Mouse (Mus musculus) intestine, embryonic 14.5 days (tissue): Measurements from ENCODE around the gene Vac14. TPM values are rescaled to one million over a fixed set of nuclear protein-coding genes. Genes with fewer than 3 reads are reported as not detected.
A peak's percentile ranks its signal among the peaks of the same experiment; 100 is the strongest.

Experiments used
- ATAC-seq: fragments of 200-750 bp; cut with Nextera tagmentation; replicated peaks from 2 replicates; pipeline ENCODE4 v1.8.0; 2017; ENCODE audit warnings: low read depth, moderate number of reproducible peaks, moderate TSS enrichment, moderate library complexity; ENCODE audit not compliant: low FRiP score, low TSS enrichment
- DNase-seq: peaks from one replicate; pipeline ENCODE4 v3.0.0-alpha.2; 2018; ENCODE audit warnings: low spot score
- H3K27ac ChIP-seq: fragments of 300-500 bp; sonication (generic); 2 replicates; pipeline ENCODE4 v1.5.1; 2014; ENCODE audit warnings: low read depth, mild to moderate bottlenecking, control low read depth
- H3K27me3 ChIP-seq: fragments of 300-500 bp; sonication (generic); replicated peaks from 2 replicates; pipeline ENCODE4 v1.6.1; 2014; ENCODE audit warnings: low read length, control low read depth; ENCODE audit not compliant: control insufficient read depth, insufficient read depth
- H3K36me3 ChIP-seq: fragments of 300-500 bp; sonication (generic); 2 replicates; pipeline ENCODE4 v1.6.1; 2014; ENCODE audit warnings: low read length, control low read depth; ENCODE audit not compliant: control insufficient read depth, insufficient read depth
- H3K4me1 ChIP-seq: fragments of 300-500 bp; sonication (generic); replicated peaks from 2 replicates; pipeline ENCODE4 v1.6.1; 2014; ENCODE audit warnings: low read length, control low read depth, mixed read lengths; ENCODE audit not compliant: control insufficient read depth, insufficient read depth
- H3K4me2 ChIP-seq: fragments of 300-500 bp; sonication (generic); 2 replicates; pipeline ENCODE4 v1.6.1; 2014; ENCODE audit warnings: low read length
- H3K4me3 ChIP-seq: fragments of 300-500 bp; sonication (generic); 2 replicates; pipeline ENCODE4 v1.5.1; 2014; ENCODE audit warnings: low read depth, low read length, control low read depth, mixed read lengths
- H3K9ac ChIP-seq: fragments of 300-500 bp; sonication (generic); 2 replicates; pipeline ENCODE4 v1.6.1; 2014; ENCODE audit warnings: mild to moderate bottlenecking, low read length
- H3K9me3 ChIP-seq: fragments of 300-500 bp; sonication (generic); 2 replicates; pipeline ENCODE4 v1.6.1; 2016; ENCODE audit warnings: low read length, control low read depth; ENCODE audit not compliant: control insufficient read depth
- WGBS: fragments of 180-500 bp; shearing (Covaris S2); extraction: QIAGEN DNeasy Blood & Tissue Kit; methylation state at CpG from one replicate; pipeline ENCODE4 v1.1.7; 2014; 5-methylcytosine and 5-hydroxymethylcytosine counted together
- polyA plus RNA-seq: library from polyadenylated mRNA; unstranded; fragments of >200 nt; fragmentation: Nextera tagmentation; extraction: Ambion mirVana; gene quantifications from 2 replicates; pipeline ENCODE4 v1.2.1, GENCODE M21; 2014

The Vac14 gene
- polyA plus RNA-seq, 1 experiment from 2014 or later = 27.2 TPM

GRCm38 (mm10) chr8:110718969-110719670 is 100.7 kb downstream of the Vac14 start:
- peak overlapping the region; percentile 13; the same call in 1 of the 2 replicates for H3K4me2 ChIP-seq
- no peak for ATAC-seq
- no peaks in the 10 kb centered on the region for H3K27me3 ChIP-seq
- WGBS = 39% methylated on average over 12 of the region's 12 CpGs
- H3K9ac ChIP-seq = 0 out of 2 replicates have a peak overlapping the region, but pooled peaks have one; percentile 15
- H3K4me1 ChIP-seq = peaks cover 79% of the 10 kb centered on the region
- peak overlapping the region; percentile 55 for H3K27ac ChIP-seq
- no peaks in the 10 kb centered on the region for H3K36me3 ChIP-seq
- H3K4me3 ChIP-seq = no peak overlapping the region
- H3K9me3 ChIP-seq = no peaks in the 10 kb centered on the region
- peak; percentile 64 for DNase-seq

GRCm38 (mm10) chr8:110719898-110720653 is 101.7 kb downstream of the Vac14 start:
- H3K9ac ChIP-seq = no peak overlapping the region
- no peak overlapping the region for H3K4me3 ChIP-seq
- 41% methylated on average over 6 of the region's 6 CpGs for WGBS
- peak overlapping the region; percentile 70; the same call in 1 of the 2 replicates for H3K4me2 ChIP-seq
- peak overlapping the region; percentile 74 for H3K27ac ChIP-seq
- no peaks in the 10 kb centered on the region for H3K27me3 ChIP-seq
- ATAC-seq (no peak), DNase-seq (no peak)
- H3K9me3 ChIP-seq = no peaks in the 10 kb centered on the region
- H3K36me3 ChIP-seq = no peaks in the 10 kb centered on the region
- peaks cover 83% of the 10 kb centered on the region for H3K4me1 ChIP-seq

GRCm38 (mm10) chr8:110720685-110721598 is 102.6 kb downstream of the Vac14 start, which contains the start of gene Mtss1l:
Gene Mtss1l, plus strand, starts transcription at chr8:110721476.
- peak within 1 kb of the TSS; percentile 70 for H3K4me2 ChIP-seq
- 0 out of 2 replicates have a peak, but pooled peaks cover 2% of the 10 kb centered on the region for H3K36me3 ChIP-seq
- H3K27me3 ChIP-seq = no peaks in the 10 kb centered on the region
- H3K4me1 ChIP-seq = peaks cover 75% of the 10 kb centered on the region
- DNase-seq (peak; percentile 89), ATAC-seq (peak; percentile 86)
- 5% methylated on average over 51 of the region's 75 CpGs for WGBS
- peak within 1 kb of the TSS; percentile 81 for H3K9ac ChIP-seq
- H3K4me3 ChIP-seq = peak within 1 kb of the TSS; percentile 70
- no peaks in the 10 kb centered on the region for H3K9me3 ChIP-seq
- H3K27ac ChIP-seq = peak within 1 kb of the TSS; percentile 74

GRCm38 (mm10) chr8:110721606-110722413 is 103.4 kb downstream of the Vac14 start:
- H3K4me1 ChIP-seq = peaks cover 67% of the 10 kb centered on the region
- 0 out of 2 replicates have a peak, but pooled peaks cover 8% of the 10 kb centered on the region for H3K36me3 ChIP-seq
- peak overlapping the region; percentile 70 for H3K4me2 ChIP-seq
- no peaks in the 10 kb centered on the region for H3K9me3 ChIP-seq
- H3K9ac ChIP-seq = peak overlapping the region; percentile 81
- H3K4me3 ChIP-seq = peak overlapping the region; percentile 70
- no peaks in the 10 kb centered on the region for H3K27me3 ChIP-seq
- DNase-seq = peak; percentile 69
- under 1% methylated on average over 55 of the region's 59 CpGs for WGBS
- H3K27ac ChIP-seq = peak overlapping the region; percentile 74; the same call in 1 of the 2 replicates
- ATAC-seq = peak; percentile 67

GRCm38 (mm10) chr8:110722414-110723011 is 104.1 kb downstream of the Vac14 start:
- H3K27ac ChIP-seq = no peak overlapping the region
- H3K27me3 ChIP-seq = no peaks in the 10 kb centered on the region
- H3K36me3 ChIP-seq = peaks cover 14% of the 10 kb centered on the region
- H3K9ac ChIP-seq = peak overlapping the region; percentile 81
- peak overlapping the region; percentile 70 for H3K4me3 ChIP-seq
- peaks cover 60% of the 10 kb centered on the region for H3K4me1 ChIP-seq
- 48% methylated on average over 11 of the region's 11 CpGs for WGBS
- DNase-seq (no peak), ATAC-seq (no peak)
- no peaks in the 10 kb centered on the region for H3K9me3 ChIP-seq
- peak overlapping the region; percentile 70 for H3K4me2 ChIP-seq

- 58% methylated on average over 3 of the region's 3 CpGs for WGBS
- Histone ChIP-seq H3K9me3 (no peaks in the 10 kb centered on the region), H3K4me3 (no peak overlapping the region), H3K9ac (0 out of 2 replicates have a peak overlapping the region, but pooled peaks have one; percentile 6), H3K27me3 (no peaks in the 10 kb centered on the region), H3K36me3 (peaks cover 34% of the 10 kb centered on the region), H3K4me1 (peaks cover 41% of the 10 kb centered on the region), H3K27ac (no peak overlapping the region), H3K4me2 (no peak overlapping the region)
- ATAC-seq (no peak), DNase-seq (no peak)
Observed at GRCm38 (mm10) chr8:110724493-110724892, 106.1 kb downstream of the Vac14 start.

GRCm38 (mm10) chr8:110725084-110725838 is 106.9 kb downstream of the Vac14 start:
- H3K27me3 ChIP-seq = no peaks in the 10 kb centered on the region
- H3K36me3 ChIP-seq = peaks cover 41% of the 10 kb centered on the region
- H3K4me3 ChIP-seq = no peak overlapping the region
- 38% methylated on average over 7 of the region's 7 CpGs for WGBS
- H3K4me1 ChIP-seq = peaks cover 34% of the 10 kb centered on the region
- no peaks in the 10 kb centered on the region for H3K9me3 ChIP-seq
- H3K9ac ChIP-seq = 0 out of 2 replicates have a peak overlapping the region, but pooled peaks have one; percentile 6
- H3K27ac ChIP-seq = peak overlapping the region; percentile 14; the same call in 1 of the 2 replicates
- H3K4me2 ChIP-seq = no peak overlapping the region
- no peak for ATAC-seq
- no peak for DNase-seq
